Mouse (Mus musculus): ENCODE data around the gene Mrpl44. TPM values are rescaled to one million over a fixed set of nuclear protein-coding genes. Genes with fewer than 3 reads are reported as not detected.

Gene Mrpl44
- total RNA-seq, 1 experiment from 2014 or later: 37.9 TPM

DNA sequence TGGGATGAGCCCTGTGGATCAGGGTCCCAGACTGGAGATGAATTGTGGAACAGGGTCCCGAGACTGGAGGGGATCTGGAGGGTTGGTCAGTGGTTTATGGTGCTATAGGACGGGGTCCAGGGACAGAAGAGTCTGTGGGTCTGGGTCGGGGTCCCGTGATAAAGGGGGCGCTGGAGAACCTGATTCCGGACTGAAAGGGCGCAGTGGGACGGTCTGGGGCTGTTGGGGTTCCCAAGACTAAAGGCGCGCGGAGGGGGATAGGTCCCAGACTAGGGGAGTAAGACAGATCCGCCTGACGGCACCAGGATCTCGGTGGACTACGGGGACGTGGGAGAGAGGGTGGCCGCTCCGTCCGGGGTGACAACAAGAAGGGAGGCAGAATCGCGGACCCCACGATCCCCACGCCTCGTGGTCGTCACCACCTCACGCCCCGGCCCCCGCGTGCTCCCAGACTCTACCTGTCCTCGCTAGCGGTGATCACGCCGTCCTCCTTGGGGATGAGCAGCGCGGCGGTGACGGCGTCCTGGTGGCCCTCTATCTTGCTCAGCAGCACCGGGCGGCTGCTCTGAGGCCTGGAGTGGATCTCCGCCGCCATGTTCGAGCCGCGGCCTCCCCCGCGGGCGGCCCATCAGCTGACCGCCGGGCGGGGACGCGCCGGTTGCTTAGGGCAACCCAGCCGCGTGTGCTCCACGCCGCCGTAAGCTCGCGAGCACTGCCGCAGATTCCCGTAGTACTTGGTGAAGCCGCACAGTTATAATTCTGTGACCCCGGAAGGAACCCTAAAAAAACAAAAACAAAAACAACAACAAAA is 14.5 kb upstream of the Mrpl44 start:
- peak; percentile 78 for ATAC-seq (replicated peaks; ENCODE audit: low read depth, poor library complexity, severe bottlenecking)

DNA sequence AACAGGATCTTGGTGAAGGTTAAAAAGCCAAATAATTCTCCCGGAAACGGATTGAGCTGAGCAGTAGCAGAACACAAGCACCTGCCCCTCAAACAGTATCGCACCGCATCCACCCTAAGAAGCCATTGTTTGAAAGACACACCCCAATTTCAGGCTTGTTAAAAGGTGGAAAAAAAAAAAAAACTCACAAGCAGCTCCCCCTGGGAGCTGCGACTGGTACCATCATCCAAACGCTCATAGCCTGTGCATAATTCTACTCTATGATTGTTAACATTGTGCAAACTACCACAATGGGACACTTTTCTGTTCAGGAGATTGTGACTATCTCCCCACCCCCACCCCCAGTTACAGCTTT is 13.9 kb upstream of the Mrpl44 start:
- ATAC-seq (replicated peaks; ENCODE audit: low read depth, poor library complexity, severe bottlenecking): peak; percentile 27

GRCm38 (mm10) chr1:79762282-79763250 is 13.3 kb upstream of the Mrpl44 start:
- peak; percentile 37 for ATAC-seq (replicated peaks; ENCODE audit: low read depth, poor library complexity, severe bottlenecking)

DNA sequence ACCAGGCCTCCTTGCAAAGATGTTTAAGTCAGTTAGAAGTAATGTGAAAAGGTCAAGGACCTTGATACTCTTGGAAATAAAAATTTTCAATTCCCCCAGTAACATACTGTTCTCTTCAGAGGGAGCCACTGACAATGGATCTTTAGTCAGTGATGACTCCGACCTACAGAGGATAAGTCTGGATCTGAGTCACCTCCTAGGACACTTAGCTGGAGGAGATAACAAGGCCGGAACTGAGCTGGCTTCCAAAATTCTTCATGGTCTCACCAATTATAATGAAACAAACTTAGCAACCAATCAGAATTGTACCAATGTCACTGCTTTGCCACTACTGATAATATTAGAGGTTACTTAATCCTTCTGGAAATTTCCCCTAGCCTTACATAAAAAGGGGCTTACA is 11.8 kb upstream of the Mrpl44 start:
- ATAC-seq (replicated peaks; ENCODE audit: low read depth, poor library complexity, severe bottlenecking): no peak

- ATAC-seq (replicated peaks; ENCODE audit: low read depth, poor library complexity, severe bottlenecking): no peak
These were observed 11.3 kb upstream of the Mrpl44 start for GRCm38 (mm10) chr1:79764483-79764882.

DNA sequence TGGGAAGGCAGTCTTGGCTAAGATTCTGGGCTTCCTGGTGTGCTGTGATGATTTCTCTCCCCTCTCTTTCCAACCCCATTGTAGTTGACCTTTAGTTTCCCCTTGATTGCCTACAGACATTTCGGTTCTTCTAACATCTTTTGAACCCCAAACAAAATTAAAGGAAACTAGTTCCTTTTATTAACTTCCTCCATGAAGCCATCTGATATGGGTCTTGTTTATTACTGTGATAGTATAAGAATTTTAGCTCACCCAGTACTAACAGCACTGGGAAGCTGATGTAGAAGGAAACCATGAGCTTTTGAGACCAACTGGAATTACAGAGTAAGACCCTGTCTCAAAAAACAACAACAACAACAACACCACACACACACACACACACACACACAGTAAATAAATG is 7.6 kb upstream of the Mrpl44 start:
- ATAC-seq (replicated peaks; ENCODE audit: low read depth, poor library complexity, severe bottlenecking): peak; percentile 54; the same call in 1 of the 2 replicates

- no peak for ATAC-seq (replicated peaks; ENCODE audit: low read depth, poor library complexity, severe bottlenecking)
These were observed 1.5 kb upstream of the Mrpl44 start for GRCm38 (mm10) chr1:79774164-79774780.

DNA sequence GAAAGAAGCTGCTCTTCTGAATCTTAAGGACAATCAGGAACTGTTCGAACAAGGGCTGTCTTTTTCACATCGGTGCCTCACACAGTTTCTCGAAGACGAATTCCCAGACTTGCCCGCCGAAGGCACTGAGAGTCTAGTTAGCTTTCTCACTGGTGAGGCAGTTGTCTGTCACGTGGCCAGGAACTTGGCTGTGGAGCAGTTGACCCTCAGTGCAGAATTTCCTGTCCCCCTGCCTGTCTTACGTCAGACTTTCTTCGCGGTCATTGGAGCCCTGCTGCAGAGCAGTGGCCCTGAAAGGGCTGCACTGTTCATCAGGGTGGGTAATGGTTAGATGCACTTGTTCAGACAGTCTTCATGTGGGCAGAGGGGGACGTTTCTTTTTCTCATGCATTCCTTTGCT is 2.2 kb downstream of the Mrpl44 start:
- ATAC-seq (replicated peaks; ENCODE audit: low read depth, poor library complexity, severe bottlenecking): no peak

DNA sequence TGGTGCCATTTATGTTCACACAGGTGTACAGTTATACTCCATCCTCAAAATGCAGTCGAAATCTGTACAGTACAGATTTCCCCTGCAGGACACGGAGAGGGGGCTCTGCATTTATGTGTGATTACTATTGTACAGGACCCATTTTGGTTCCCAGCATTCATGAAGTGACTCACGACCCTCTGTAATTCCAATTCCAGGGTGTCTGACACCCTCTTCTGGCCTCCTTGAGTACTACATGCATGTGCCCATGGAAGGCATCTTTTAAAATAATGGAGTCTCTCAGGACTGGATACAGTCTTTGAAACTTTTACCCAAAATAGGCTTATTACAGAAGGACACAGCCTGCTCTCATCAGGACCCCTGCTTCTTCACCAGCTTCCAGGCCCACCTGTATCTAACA is 6.6 kb downstream of the Mrpl44 start:
- peak; percentile 50; the same call in 1 of the 2 replicates for ATAC-seq (replicated peaks; ENCODE audit: low read depth, poor library complexity, severe bottlenecking)

- ATAC-seq (replicated peaks; ENCODE audit: low read depth, poor library complexity, severe bottlenecking): peak; percentile 97
These were observed 10.6 kb downstream of the Mrpl44 start for GRCm38 (mm10) chr1:79786267-79786927.

DNA sequence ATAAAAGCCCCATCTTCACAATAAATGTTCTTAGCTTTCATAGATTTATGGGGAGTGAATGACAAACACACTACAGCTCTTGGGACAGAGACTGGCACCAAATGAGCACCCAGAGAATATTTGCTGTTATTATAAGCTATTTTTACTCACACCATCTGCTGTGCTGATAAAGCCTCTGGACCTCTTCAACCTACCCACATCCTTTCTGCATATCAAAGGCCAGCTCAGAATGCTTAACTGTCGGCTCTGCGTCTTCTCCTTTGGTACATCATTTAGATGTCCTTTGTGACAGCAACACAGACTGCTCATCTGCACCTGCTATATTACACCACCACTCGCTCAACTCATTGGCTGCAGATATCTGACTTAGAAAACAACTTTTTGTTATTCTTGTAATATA is 21.3 kb downstream of the Mrpl44 start:
- peak; percentile 93 for ATAC-seq (replicated peaks; ENCODE audit: low read depth, poor library complexity, severe bottlenecking)

GRCm38 (mm10) chr1:79802858-79803427 is 27.1 kb downstream of the Mrpl44 start:
- ATAC-seq (replicated peaks; ENCODE audit: low read depth, poor library complexity, severe bottlenecking): no peak

DNA sequence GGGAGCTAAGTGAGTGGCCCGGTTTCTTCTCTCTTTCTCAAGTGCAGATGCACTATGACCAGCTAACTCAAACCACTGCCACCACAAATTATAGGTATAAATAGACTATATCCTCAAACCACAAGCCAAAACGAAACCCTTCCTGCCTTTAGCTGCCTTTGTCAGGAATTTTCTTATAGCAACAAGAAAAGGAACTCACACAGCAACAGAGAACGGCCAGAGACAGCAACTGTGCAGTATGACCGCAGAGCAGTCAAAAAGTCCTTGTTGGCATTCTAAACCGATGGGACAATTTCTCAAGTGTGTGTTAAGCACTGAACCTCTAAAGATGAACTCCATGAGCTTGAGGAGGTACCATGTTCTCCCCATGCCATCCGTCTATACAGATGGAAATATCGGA is 27.8 kb downstream of the Mrpl44 start:
- ATAC-seq (replicated peaks; ENCODE audit: low read depth, poor library complexity, severe bottlenecking): peak; percentile 62

GRCm38 (mm10) chr1:79806865-79807264 is 31.0 kb downstream of the Mrpl44 start:
- ATAC-seq (replicated peaks; ENCODE audit: low read depth, poor library complexity, severe bottlenecking): peak; percentile 74

GRCm38 (mm10) chr1:79809447-79809846 is 33.6 kb downstream of the Mrpl44 start:
- ATAC-seq (replicated peaks; ENCODE audit: low read depth, poor library complexity, severe bottlenecking): no peak

DNA sequence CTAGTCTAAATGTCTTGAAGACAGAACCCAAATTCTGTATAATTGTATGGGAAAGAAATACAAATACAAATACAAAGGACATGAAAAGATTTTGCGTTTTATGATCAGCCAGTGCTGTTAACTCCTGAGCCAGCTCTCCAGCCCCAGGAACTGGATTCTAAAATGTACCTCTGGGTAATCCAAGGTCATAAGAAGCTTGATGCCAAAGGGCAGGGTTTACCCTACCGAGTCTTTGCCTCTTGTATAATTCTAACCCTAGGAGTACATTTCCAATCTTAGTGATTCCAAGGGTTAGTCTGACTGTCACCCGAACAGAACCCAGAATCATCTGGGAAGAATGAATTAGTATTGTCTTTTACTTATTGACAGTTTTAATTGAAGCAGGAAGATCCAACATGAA is 39.6 kb downstream of the Mrpl44 start:
- ATAC-seq (replicated peaks; ENCODE audit: low read depth, poor library complexity, severe bottlenecking): no peak

- ATAC-seq (replicated peaks; ENCODE audit: low read depth, poor library complexity, severe bottlenecking): no peak
These were observed 43.6 kb downstream of the Mrpl44 start for GRCm38 (mm10) chr1:79819296-79819879.

GRCm38 (mm10) chr1:79822806-79823525 is 47.1 kb downstream of the Mrpl44 start:
- ATAC-seq (replicated peaks; ENCODE audit: low read depth, poor library complexity, severe bottlenecking): no peak

Data from common myeloid progenitor, adult 5-6 weeks (primary cell).